Mouse (Mus musculus): ENCODE data around the gene Tmem129. TPM values are rescaled to one million over a fixed set of nuclear protein-coding genes. Genes with fewer than 3 reads are reported as not detected.

The Tmem129 gene
- polyA plus RNA-seq (2012; rRNA removed) = 50.1 and 50.2 TPM in 2 replicates

DNA sequence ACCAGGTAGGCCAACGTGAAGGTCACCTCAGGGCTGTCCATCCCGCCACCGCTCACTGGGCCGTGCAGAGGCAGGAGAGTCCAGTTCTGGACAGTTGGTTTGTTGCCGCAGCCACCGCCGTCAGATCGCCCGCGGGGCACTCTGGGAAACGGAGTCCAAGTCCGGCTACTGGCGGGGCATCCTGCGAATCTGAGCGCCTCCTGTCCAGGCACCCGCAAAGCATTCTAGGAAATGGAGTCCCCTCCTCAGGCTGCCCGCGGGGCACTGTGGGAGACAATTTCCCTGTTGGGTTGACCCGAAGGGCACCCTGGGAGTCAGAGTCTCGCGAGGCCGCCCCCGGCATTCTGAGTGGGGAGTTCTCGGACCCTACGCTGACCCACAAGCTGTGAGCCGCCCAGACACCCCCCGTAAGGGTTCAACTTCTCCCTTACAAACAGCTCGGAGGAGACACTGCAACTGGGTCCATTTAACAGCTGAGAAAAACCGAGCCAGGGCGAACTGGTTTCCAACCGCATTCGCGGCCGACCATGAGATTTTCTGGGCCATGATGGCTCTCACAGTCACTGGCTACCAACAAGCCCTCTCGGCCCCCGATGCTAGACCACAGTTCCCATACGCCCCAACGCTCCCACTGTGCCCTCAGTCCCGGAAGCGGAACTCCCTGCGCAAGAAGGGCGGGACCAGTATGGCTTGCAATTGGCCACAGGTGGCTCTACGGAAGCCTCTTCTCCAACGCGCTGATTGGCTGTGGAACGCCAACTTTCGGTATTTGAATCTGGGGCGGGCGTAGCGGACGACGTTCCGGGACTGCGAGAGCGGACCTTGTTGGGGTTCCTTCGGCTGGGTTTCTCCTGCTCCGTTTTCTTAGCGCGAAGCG lies at the start of gene Tmem129, which contains the start of gene Tacc3:
Tmem129 (minus strand) TSS at position 630 of the 877 bp plus-strand sequence.
Tacc3 (plus strand) TSS at position 342 of the 877 bp plus-strand sequence.
- Histone ChIP-seq H3K27ac (ENCODE audit: insufficient read depth, low read length) (peak within 1 kb of the TSS; percentile 94), H3K27me3 (ENCODE audit: control insufficient read depth, insufficient read depth, low read length) (no peaks in the 10 kb centered on the region), H3K4me1 (ENCODE audit: control insufficient read depth, insufficient read depth, low read length) (peaks cover 8% of the 10 kb centered on the region), H3K4me3 (replicated peaks; ENCODE audit: insufficient read depth, low read depth, low read length) (peak within 1 kb of the TSS; percentile 96)
- peak; percentile 98 to 100 for DNase-seq
- TF ChIP-seq CTCF (IDR thresholded peaks at IDR 0.05; ENCODE audit: borderline replicate concordance, insufficient read depth, low read depth, low read length) (no peak), POLR2A (IDR thresholded peaks at IDR 0.05; ENCODE audit: borderline replicate concordance, insufficient read depth, low read length) (peak; percentile 83)
- under 1% methylated on average over 60 of the region's 60 CpGs for WGBS

DNA sequence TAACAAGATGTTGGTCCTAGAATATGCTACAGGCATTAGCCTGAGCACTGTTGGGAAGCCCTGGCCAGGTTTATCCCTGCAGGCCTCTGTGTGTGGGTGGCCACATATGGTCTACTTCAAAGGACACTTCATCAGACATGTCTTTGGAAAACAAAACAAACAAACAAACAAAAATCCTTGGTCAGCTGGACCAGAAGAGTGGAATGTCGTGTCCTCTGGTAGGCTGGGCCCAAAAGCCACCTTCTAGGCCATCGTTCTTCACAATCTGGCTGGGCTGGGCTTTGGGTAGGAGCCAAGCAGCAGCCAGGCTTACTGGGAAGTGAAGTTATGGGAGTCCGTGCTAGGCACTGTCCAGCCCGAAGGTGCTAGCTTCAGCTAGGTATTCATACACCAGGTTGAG lies 48.9 kb upstream of the Tmem129 start:
- TF ChIP-seq CTCF (IDR thresholded peaks at IDR 0.05; ENCODE audit: borderline replicate concordance, insufficient read depth, low read depth, low read length) (no peak), POLR2A (IDR thresholded peaks at IDR 0.05; ENCODE audit: borderline replicate concordance, insufficient read depth, low read length) (no peak)
- H3K27me3 ChIP-seq (ENCODE audit: control insufficient read depth, insufficient read depth, low read length) = no peaks in the 10 kb centered on the region
- DNase-seq = no peak
- peaks cover 3% of the 10 kb centered on the region; the same call in 1 of the 2 replicates for H3K4me1 ChIP-seq (ENCODE audit: control insufficient read depth, insufficient read depth, low read length)
- 49% methylated on average over 4 of the region's 4 CpGs for WGBS
- no peak overlapping the region for H3K4me3 ChIP-seq (replicated peaks; ENCODE audit: insufficient read depth, low read depth, low read length)
- no peak overlapping the region for H3K27ac ChIP-seq (ENCODE audit: insufficient read depth, low read length)

DNA sequence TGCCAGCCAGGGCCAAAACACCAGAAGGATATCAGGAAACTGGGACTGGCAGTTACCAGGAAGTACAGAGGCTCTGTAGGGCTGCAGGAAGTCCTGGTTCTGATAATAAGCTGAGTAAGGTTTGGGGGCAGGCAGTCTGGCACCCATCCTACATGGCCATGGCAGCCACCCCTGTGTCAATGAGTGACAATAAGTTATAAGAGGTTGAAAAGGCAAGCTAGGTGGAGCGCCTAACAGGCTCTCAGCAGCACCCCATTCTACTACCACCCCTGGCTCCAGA lies 48.1 kb upstream of the Tmem129 start:
- H3K27me3 ChIP-seq (ENCODE audit: control insufficient read depth, insufficient read depth, low read length) = no peaks in the 10 kb centered on the region
- no peak overlapping the region for H3K27ac ChIP-seq (ENCODE audit: insufficient read depth, low read length)
- no peak overlapping the region for H3K4me3 ChIP-seq (replicated peaks; ENCODE audit: insufficient read depth, low read depth, low read length)
- TF ChIP-seq POLR2A (IDR thresholded peaks at IDR 0.05; ENCODE audit: borderline replicate concordance, insufficient read depth, low read length) (no peak), CTCF (IDR thresholded peaks at IDR 0.05; ENCODE audit: borderline replicate concordance, insufficient read depth, low read depth, low read length) (no peak)
- DNase-seq = no peak
- H3K4me1 ChIP-seq (ENCODE audit: control insufficient read depth, insufficient read depth, low read length) = peaks cover 3% of the 10 kb centered on the region; the same call in 1 of the 2 replicates
- WGBS = 90% methylated on average over 1 of the region's 1 CpGs

DNA sequence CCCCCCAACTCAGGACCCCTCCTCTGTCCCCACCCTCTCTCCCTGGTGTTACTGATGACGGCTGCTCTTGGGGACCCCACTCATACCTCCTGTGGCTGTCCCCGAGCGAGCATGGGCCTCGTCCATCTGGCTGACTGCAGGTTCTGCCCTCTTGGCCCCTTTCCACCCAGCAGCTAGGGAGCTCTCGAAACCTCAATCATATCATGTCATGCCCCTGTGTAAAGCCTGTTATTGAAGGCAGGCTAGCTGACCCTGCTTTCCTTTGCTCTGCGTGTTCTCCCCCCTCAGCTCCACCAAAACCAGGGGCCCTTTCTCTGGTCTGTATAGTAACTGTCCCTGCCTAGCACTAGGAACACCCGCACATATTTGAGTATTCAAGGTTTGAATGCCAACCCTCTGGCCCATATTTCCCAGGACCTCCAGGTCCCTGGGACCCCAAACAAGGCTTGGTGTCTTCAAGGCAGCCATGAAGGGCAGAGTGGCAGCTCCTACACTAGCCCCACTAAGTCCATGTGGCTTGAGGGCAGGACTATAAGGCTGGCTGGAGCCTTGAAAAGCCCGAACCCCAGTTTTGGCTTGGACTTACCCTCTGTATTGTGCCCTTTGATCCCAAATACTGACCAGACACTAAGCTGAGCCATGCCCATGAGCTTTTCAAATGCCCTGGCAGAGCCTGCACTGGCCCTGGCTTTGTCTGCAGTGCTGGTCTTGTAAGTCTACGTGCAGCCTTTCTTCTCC lies 47.6 kb upstream of the Tmem129 start:
- DNase-seq = peak; percentile 18 to 27
- WGBS = 34% methylated on average over 9 of the region's 9 CpGs
- no peak for TF ChIP-seq CTCF (IDR thresholded peaks at IDR 0.05; ENCODE audit: borderline replicate concordance, insufficient read depth, low read depth, low read length)
- TF ChIP-seq POLR2A (IDR thresholded peaks at IDR 0.05; ENCODE audit: borderline replicate concordance, insufficient read depth, low read length) = no peak

DNA sequence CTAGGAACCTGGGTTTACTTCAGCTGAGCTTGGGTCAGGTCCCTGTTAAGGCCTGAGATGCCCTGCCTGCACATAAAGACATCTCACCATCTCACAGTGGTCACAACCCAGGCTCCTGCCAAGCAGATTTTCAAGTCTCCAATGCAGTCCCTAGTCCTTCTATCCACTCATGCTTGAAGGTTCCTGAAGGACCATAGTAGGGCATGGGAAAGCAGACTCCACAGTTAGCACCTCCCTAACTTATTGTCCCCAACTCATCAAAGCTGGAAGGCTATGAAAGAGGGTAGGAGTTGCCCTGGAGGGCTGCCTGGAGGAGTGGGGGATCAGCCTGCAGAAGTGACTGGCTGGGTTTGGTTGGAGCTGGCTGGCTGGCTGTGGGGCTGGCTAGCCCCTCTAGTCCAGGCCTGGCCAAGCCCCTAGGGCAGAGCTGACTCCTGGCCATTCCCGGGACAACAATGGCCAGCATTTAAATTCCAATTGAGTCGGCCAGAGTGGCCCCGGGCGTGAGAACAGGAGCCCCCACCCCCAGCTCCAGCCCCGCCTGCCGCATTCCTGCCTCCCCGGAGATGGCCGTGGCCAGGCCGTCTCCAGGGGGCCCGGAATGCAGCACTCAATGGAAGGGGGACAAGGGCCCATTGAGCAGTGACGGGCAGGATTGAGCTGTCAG lies 46.9 kb upstream of the Tmem129 start:
- DNase-seq = peak; percentile 31 to 51
- WGBS = 34% methylated on average over 11 of the region's 11 CpGs
- Histone ChIP-seq H3K27ac (ENCODE audit: insufficient read depth, low read length) (no peak overlapping the region), H3K4me3 (replicated peaks; ENCODE audit: insufficient read depth, low read depth, low read length) (no peak overlapping the region), H3K27me3 (ENCODE audit: control insufficient read depth, insufficient read depth, low read length) (no peaks in the 10 kb centered on the region), H3K4me1 (ENCODE audit: control insufficient read depth, insufficient read depth, low read length) (peaks cover 3% of the 10 kb centered on the region; the same call in 1 of the 2 replicates)
- TF ChIP-seq POLR2A (IDR thresholded peaks at IDR 0.05; ENCODE audit: borderline replicate concordance, insufficient read depth, low read length) (no peak), CTCF (IDR thresholded peaks at IDR 0.05; ENCODE audit: borderline replicate concordance, insufficient read depth, low read depth, low read length) (no peak)

More for the DNA sequence above, 47.6 kb upstream of the Tmem129 start:
- Histone ChIP-seq H3K27me3 (ENCODE audit: control insufficient read depth, insufficient read depth, low read length) (no peaks in the 10 kb centered on the region), H3K4me3 (replicated peaks; ENCODE audit: insufficient read depth, low read depth, low read length) (no peak overlapping the region), H3K27ac (ENCODE audit: insufficient read depth, low read length) (no peak overlapping the region), H3K4me1 (ENCODE audit: control insufficient read depth, insufficient read depth, low read length) (peaks cover 3% of the 10 kb centered on the region; the same call in 1 of the 2 replicates)

DNA sequence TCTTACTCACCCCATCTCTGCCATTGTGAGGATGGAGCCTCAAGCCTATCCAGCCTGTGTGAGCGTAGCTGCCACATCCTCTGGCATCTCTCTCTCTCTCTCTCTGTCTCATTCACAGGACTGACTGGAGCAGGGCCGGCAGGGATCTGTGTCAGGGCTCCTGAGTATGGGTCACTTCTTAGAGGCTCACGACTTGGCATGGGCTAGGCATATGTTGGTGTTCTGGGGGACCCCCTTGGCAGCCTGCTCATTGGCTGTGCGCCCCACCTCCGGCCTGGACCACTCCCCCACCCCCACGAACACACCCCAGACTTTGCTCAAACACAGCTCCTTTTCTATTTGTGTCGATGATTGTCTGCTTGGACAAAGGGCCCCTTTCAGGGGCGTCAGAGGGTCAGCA lies 45.8 kb upstream of the Tmem129 start:
- WGBS = 54% methylated on average over 8 of the region's 8 CpGs
- DNase-seq = no peak
- Histone ChIP-seq H3K4me1 (ENCODE audit: control insufficient read depth, insufficient read depth, low read length) (peaks cover 3% of the 10 kb centered on the region; the same call in 1 of the 2 replicates), H3K27me3 (ENCODE audit: control insufficient read depth, insufficient read depth, low read length) (no peaks in the 10 kb centered on the region), H3K4me3 (replicated peaks; ENCODE audit: insufficient read depth, low read depth, low read length) (no peak overlapping the region), H3K27ac (ENCODE audit: insufficient read depth, low read length) (no peak overlapping the region)
- TF ChIP-seq POLR2A (IDR thresholded peaks at IDR 0.05; ENCODE audit: borderline replicate concordance, insufficient read depth, low read length) (no peak), CTCF (IDR thresholded peaks at IDR 0.05; ENCODE audit: borderline replicate concordance, insufficient read depth, low read depth, low read length) (no peak)

DNA sequence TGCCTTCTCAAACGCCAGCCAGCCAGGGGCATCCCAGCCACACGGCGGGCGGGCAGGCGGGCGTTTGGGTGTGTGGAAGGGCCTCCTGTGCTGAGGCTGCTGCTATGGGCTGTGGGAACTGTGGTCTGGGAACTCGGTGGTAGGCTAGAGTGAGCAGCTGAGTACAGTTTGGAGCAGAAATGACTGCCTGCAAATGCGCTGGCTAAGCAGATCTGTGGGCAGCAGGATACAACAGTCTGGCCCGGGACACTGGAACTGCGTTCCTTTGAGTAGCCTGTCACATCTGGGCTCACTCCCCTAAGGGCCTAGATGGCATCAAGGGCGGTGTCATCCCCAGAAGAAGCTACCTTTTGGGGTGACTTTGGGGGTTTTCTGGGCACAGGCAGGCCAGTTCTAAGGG lies 43.6 kb upstream of the Tmem129 start:
- TF ChIP-seq CTCF (IDR thresholded peaks at IDR 0.05; ENCODE audit: borderline replicate concordance, insufficient read depth, low read depth, low read length) (no peak), POLR2A (IDR thresholded peaks at IDR 0.05; ENCODE audit: borderline replicate concordance, insufficient read depth, low read length) (no peak)

More for the DNA sequence above, 43.6 kb upstream of the Tmem129 start:
- H3K4me3 ChIP-seq (replicated peaks; ENCODE audit: insufficient read depth, low read depth, low read length) = no peak overlapping the region
- H3K4me1 ChIP-seq (ENCODE audit: control insufficient read depth, insufficient read depth, low read length) = peaks cover 3% of the 10 kb centered on the region; the same call in 1 of the 2 replicates
- 78% methylated on average over 11 of the region's 11 CpGs for WGBS
- no peak for DNase-seq
- H3K27ac ChIP-seq (ENCODE audit: insufficient read depth, low read length) = no peak overlapping the region
- no peaks in the 10 kb centered on the region for H3K27me3 ChIP-seq (ENCODE audit: control insufficient read depth, insufficient read depth, low read length)
